Mouse (Mus musculus): ENCODE data around the gene Slc2a3.
"Not testable (repeated sequence)": the region's sequence is repeated elsewhere in the genome, so short reads cannot be mapped to it uniquely, and the experiment has no call there.

Slc2a3 gene

GRCm38 (mm10) chr6:122708826-122709225, 92.6 kb downstream of the Slc2a3 start:
- DNase-seq (ENCODE audit: low spot score), result no peak

GRCm38 (mm10) chr6:122707036-122707800, 94.2 kb downstream of the Slc2a3 start, which contains the start of gene Nanog:
Gene Nanog (plus strand): TSS chr6:122707489.
- DNase-seq (ENCODE audit: low spot score), result no peak

- no peak for DNase-seq (ENCODE audit: low spot score)
These were observed 95.1 kb downstream of the Slc2a3 start for GRCm38 (mm10) chr6:122706337-122706840.

- no peak for DNase-seq (ENCODE audit: low spot score)
These were observed 97.7 kb downstream of the Slc2a3 start for GRCm38 (mm10) chr6:122703706-122704105.

- no peak for DNase-seq (ENCODE audit: low spot score)
These were observed 98.2 kb downstream of the Slc2a3 start for GRCm38 (mm10) chr6:122703251-122703650.

GRCm38 (mm10) chr6:122702480-122703124, 98.8 kb downstream of the Slc2a3 start:
- no peak for DNase-seq (ENCODE audit: low spot score)

GRCm38 (mm10) chr6:122701816-122702215, 99.6 kb downstream of the Slc2a3 start:
- DNase-seq (ENCODE audit: low spot score), result no peak

- DNase-seq (ENCODE audit: low spot score), result not testable (repeated sequence)
These were observed 101.8 kb downstream of the Slc2a3 start for GRCm38 (mm10) chr6:122699628-122700027.

GRCm38 (mm10) chr6:122695398-122695797, 106.0 kb downstream of the Slc2a3 start:
- DNase-seq (ENCODE audit: low spot score), result no peak

- no peak for DNase-seq (ENCODE audit: low spot score)
These were observed 111.4 kb downstream of the Slc2a3 start for GRCm38 (mm10) chr6:122690082-122690481.

GRCm38 (mm10) chr6:122689411-122690055, 111.9 kb downstream of the Slc2a3 start:
- DNase-seq (ENCODE audit: low spot score), result no peak

- no peak for DNase-seq (ENCODE audit: low spot score)
These were observed 114.7 kb downstream of the Slc2a3 start for GRCm38 (mm10) chr6:122686709-122687108.

- DNase-seq (ENCODE audit: low spot score), result no peak
These were observed 118.8 kb downstream of the Slc2a3 start for GRCm38 (mm10) chr6:122682646-122683045.

All from spleen, adult 12 weeks (tissue).